Mouse (Mus musculus): ENCODE measurements around the gene Inpp4a. TPM values are rescaled to one million over a fixed set of nuclear protein-coding genes. Genes with fewer than 3 reads are reported as not detected.

Inpp4a gene
- polyA plus RNA-seq (2017; shearing (Covaris generic)): 19.9 TPM

DNA sequence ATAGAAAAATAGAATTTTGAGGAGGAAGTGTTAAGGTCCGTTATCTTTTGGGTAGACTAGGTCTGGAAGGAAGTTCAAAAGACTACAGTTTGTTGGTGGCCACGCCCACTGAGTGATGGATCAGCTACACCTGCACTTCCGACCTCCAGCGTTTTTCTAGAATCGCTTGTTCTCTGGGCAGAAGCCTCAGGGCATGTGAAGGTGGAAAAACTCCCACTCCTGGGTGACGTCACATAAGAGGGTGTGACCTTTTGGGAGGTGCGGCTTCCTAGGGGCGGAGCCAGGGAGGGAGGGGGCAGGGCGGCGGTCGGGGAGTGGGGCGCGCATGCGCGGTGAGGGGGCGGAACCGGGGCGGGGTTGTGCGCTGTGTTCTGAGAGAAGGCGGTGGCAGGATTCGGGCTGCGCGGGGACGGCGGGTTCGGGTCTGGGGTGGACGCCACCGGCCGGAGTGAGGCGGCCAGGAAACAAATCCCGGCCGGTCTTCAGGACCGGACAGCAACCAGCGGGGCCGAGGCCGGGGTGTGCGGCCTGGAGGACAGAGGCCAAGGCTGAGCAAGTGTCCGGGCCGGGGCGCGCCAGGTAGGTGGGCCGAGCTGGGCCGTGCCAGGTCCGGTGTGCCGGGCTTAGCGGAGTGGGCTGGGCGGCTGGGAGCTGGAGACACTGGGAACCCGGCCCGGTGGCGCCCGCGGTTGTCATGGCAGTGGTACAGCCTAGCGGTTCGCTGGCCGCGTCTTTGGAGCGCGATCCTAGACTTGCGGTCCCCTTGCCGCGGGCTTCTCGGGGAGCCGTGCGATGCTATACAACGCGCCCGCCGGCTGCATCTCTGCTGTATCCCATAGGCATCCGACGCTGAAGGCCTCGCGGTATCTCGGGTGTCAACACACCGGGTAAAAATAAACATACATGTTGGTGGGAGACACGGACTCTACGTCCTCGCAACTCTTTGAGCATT, at the start of gene Inpp4a:
Gene Inpp4a, plus strand, starts transcription at position 326 of the 952 bp plus-strand sequence.

GRCm38 (mm10) chr1:37429366-37430296, 130.0 kb downstream of the Inpp4a start, which contains the start of the genes Coa5 and Unc50:
Coa5 (minus strand) TSS chr1:37430103.
Unc50 (plus strand) TSS chr1:37430139.

Other genes with a start within 250 kb of the Inpp4a start
- gene Cnga3, start 85.4 kb upstream of the Inpp4a start, polyA plus RNA-seq (2017; shearing (Covaris generic)): not detected
- 52.4 TPM for gene Coa5, start 130.2 kb downstream of the Inpp4a start, polyA plus RNA-seq (2017; shearing (Covaris generic))
- 81.8 TPM for gene Unc50, start 130.3 kb downstream of the Inpp4a start, polyA plus RNA-seq (2017; shearing (Covaris generic))
- 13.9 TPM for gene Mgat4a, start 241.2 kb downstream of the Inpp4a start, polyA plus RNA-seq (2017; shearing (Covaris generic))

All from effector memory CD4-positive, alpha-beta T cell, adult 5 months (primary cell).